ENCODE assay signal across 19 mouse cellular contexts in genomic region chr4:42184324-42184979, GRCm38 (mm10). TPM values are rescaled to one million over a fixed set of nuclear protein-coding genes. Genes with fewer than 3 reads are reported as not detected.
DNase-seq lines count a peak whose midpoint lies in the region; ATAC-seq and TF ChIP-seq lines count a peak whose summit lies in the region.
"Not testable (repeated sequence)": the region's sequence is repeated elsewhere in the genome, so short reads cannot be mapped to it uniquely, and the experiment has no call there.
"Had no signal": no experiment of that assay in that cellular context is flagged by ENCODE, and none has a peak within 500 bp of the region (broad histone marks: within the 10 kb centered on the region; RNA-seq: fewer than 3 reads in every experiment).

No protein-coding gene starts in this region.

- H3K4me3 ChIP-seq in forebrain, embryonic 14.5 days (ENCODE audit: low read depth, low read length); hindbrain, embryonic 11.5 days (ENCODE audit: low read depth, low read length); hindbrain, embryonic 16.5 days (ENCODE audit: low read length); lung, embryonic 14.5 days (ENCODE audit: low read depth, low read length); midbrain, embryonic 13.5 days (replicated peaks); neural tube, embryonic 12.5 days: not testable (repeated sequence)

- H3K27me3 ChIP-seq in Patski; forebrain, embryonic 14.5 days (replicated peaks; ENCODE audit: control insufficient read depth, insufficient read depth, low read length); hindbrain, embryonic 11.5 days (ENCODE audit: control insufficient read depth, insufficient read depth, low read length); hindbrain, embryonic 16.5 days (replicated peaks; ENCODE audit: control insufficient read depth, insufficient read depth, low read length); lung, embryonic 14.5 days (ENCODE audit: insufficient read depth, low read length); midbrain, embryonic 13.5 days; neural tube, embryonic 12.5 days (replicated peaks): not testable (repeated sequence)

- H3K9me3 ChIP-seq in forebrain, embryonic 14.5 days (replicated peaks; ENCODE audit: control insufficient read depth, low read length); hindbrain, embryonic 11.5 days (ENCODE audit: control insufficient read depth, low read length); hindbrain, embryonic 16.5 days (ENCODE audit: control insufficient read depth, low read length); lung, embryonic 14.5 days (ENCODE audit: low read depth, low read length); midbrain, embryonic 13.5 days; neural tube, embryonic 12.5 days: not testable (repeated sequence)

- ATAC-seq in Patski, result peak; percentile 35
- peak; percentile 62 for ATAC-seq in forebrain, embryonic 14.5 days
- peak; percentile 64 for ATAC-seq in hindbrain, embryonic 11.5 days (ENCODE audit: low FRiP score)
- ATAC-seq in hindbrain, embryonic 16.5 days, result peak; percentile 71
- peak; percentile 65 for ATAC-seq in lung, embryonic 14.5 days (ENCODE audit: insufficient read depth)
- peak; percentile 66 for ATAC-seq in midbrain, embryonic 13.5 days
- peak; percentile 61 for ATAC-seq in neural tube, embryonic 12.5 days (ENCODE audit: low FRiP score, low read depth)

- DNase-seq in Patski (ENCODE audit: low read depth, low spot score); forebrain, embryonic 14.5 days (ENCODE audit: low spot score); hindbrain, embryonic 11.5 days (ENCODE audit: low spot score); lung, embryonic 14.5 days: not testable (repeated sequence)

- not testable (repeated sequence) for H3K9ac ChIP-seq in forebrain, embryonic 14.5 days (ENCODE audit: low read length); hindbrain, embryonic 11.5 days (ENCODE audit: low read depth, low read length); hindbrain, embryonic 16.5 days (ENCODE audit: low read depth, low read length); lung, embryonic 14.5 days; midbrain, embryonic 13.5 days (replicated peaks); neural tube, embryonic 12.5 days

- POLR2A ChIA-PET in Patski (lab: Charles Lee), result not testable (repeated sequence)

- not testable (repeated sequence) for H3K4me1 ChIP-seq in forebrain, embryonic 14.5 days (ENCODE audit: control insufficient read depth, insufficient read depth, low read length); hindbrain, embryonic 11.5 days (replicated peaks; ENCODE audit: control insufficient read depth, insufficient read depth, low read length); hindbrain, embryonic 16.5 days (ENCODE audit: control insufficient read depth, insufficient read depth, low read depth, low read length); lung, embryonic 14.5 days (ENCODE audit: insufficient read depth); midbrain, embryonic 13.5 days (replicated peaks); neural tube, embryonic 12.5 days

- H3K36me3 ChIP-seq in forebrain, embryonic 14.5 days (ENCODE audit: control insufficient read depth, insufficient read depth, low read length); hindbrain, embryonic 11.5 days (ENCODE audit: control insufficient read depth, insufficient read depth, low read length); hindbrain, embryonic 16.5 days (ENCODE audit: control insufficient read depth, insufficient read depth, low read length); lung, embryonic 14.5 days (ENCODE audit: insufficient read depth); midbrain, embryonic 13.5 days; neural tube, embryonic 12.5 days: not testable (repeated sequence)

- not testable (repeated sequence) for H3K4me2 ChIP-seq in forebrain, embryonic 14.5 days (ENCODE audit: low read length); hindbrain, embryonic 11.5 days (replicated peaks; ENCODE audit: low read depth, low read length); hindbrain, embryonic 16.5 days (ENCODE audit: low read length); lung, embryonic 14.5 days; midbrain, embryonic 13.5 days (replicated peaks); neural tube, embryonic 12.5 days (replicated peaks)

- CTCF ChIA-PET in Patski (lab: Charles Lee), result not testable (repeated sequence)

- not testable (repeated sequence) for TF ChIP-seq CTCF in Patski (IDR thresholded peaks at IDR 0.05); lung, embryonic 14.5 days (IDR thresholded peaks at IDR 0.05; ENCODE audit: low read depth)

- in situ Hi-C loops in Patski (cut with MboI; ENCODE audit: low pct_unique_long_range_greater_than_20kb), result not testable (repeated sequence)

- not testable (repeated sequence) for H3K27ac ChIP-seq in forebrain, embryonic 14.5 days (ENCODE audit: low read depth, low read length); hindbrain, embryonic 11.5 days (ENCODE audit: low read depth, low read length); hindbrain, embryonic 16.5 days (ENCODE audit: low read depth, low read length); lung, embryonic 14.5 days (ENCODE audit: low read depth); midbrain, embryonic 13.5 days; neural tube, embryonic 12.5 days

- WGBS in forebrain, embryonic 14.5 days, result no CpG with 5 or more reads among the region's 58 CpGs
- no CpG with 5 or more reads among the region's 58 CpGs for WGBS in hindbrain, embryonic 11.5 days
- WGBS in hindbrain, embryonic 16.5 days, result no CpG with 5 or more reads among the region's 58 CpGs
- no CpG with 5 or more reads among the region's 58 CpGs for WGBS in lung, embryonic 14.5 days
- whole genome bisulfite sequencing in midbrain, embryonic 13.5 days, result no CpG with 5 or more reads among the region's 58 CpGs
- WGBS in neural tube, embryonic 12.5 days, result no CpG with 5 or more reads among the region's 58 CpGs

RNA-seq across cellular contexts. Expression of gene Gm13305, which starts 16.0 kb away (rescaled TPM):
- 14.7 TPM for polyA plus RNA-seq in Patski (2021)
- polyA plus RNA-seq in forebrain, embryonic 14.5 days (2014; fragmentation: Nextera tagmentation; extraction: Ambion mirVana), result not detected in 2 replicates
- polyA plus RNA-seq in hindbrain, embryonic 11.5 days (2014; fragmentation: Nextera tagmentation; extraction: Ambion mirVana), result 0.53 TPM in 1 of 2 replicates, not detected in the other
- polyA plus RNA-seq in hindbrain, embryonic 16.5 days (2015; fragmentation: Nextera tagmentation; extraction: Ambion mirVana), result not detected in 2 replicates
- polyA plus RNA-seq in lung, embryonic 14.5 days (2014; fragmentation: Nextera tagmentation; extraction: Ambion mirVana), result not detected in 2 replicates
- polyA plus RNA-seq in midbrain, embryonic 13.5 days (2015; fragmentation: Nextera tagmentation; extraction: Ambion mirVana), result not detected in 2 replicates
- polyA plus RNA-seq in neural tube, embryonic 12.5 days (2016; fragmentation: Nextera tagmentation; extraction: Ambion mirVana), result 0.23 TPM in 1 of 2 replicates, not detected in the other
- polyA plus RNA-seq: C2C12; heart, embryonic 14.5 days; intestine, embryonic 16.5 days; midbrain, postnatal 0 days; myocyte; stomach, postnatal 0 days had no signal

RNA-seq across cellular contexts. Expression of gene Gm13306, which starts 31.2 kb away (rescaled TPM):
- polyA plus RNA-seq in Patski (2021), result 0.50 TPM
- 1.6 TPM in 1 of 2 replicates, not detected in the other for polyA plus RNA-seq in forebrain, embryonic 14.5 days (2014; fragmentation: Nextera tagmentation; extraction: Ambion mirVana)
- polyA plus RNA-seq in hindbrain, embryonic 11.5 days (2014; fragmentation: Nextera tagmentation; extraction: Ambion mirVana), result not detected in 2 replicates
- polyA plus RNA-seq in hindbrain, embryonic 16.5 days (2015; fragmentation: Nextera tagmentation; extraction: Ambion mirVana), result 3.1 and 5.3 TPM in 2 replicates
- not detected in 2 replicates for polyA plus RNA-seq in lung, embryonic 14.5 days (2014; fragmentation: Nextera tagmentation; extraction: Ambion mirVana)
- polyA plus RNA-seq in midbrain, embryonic 13.5 days (2015; fragmentation: Nextera tagmentation; extraction: Ambion mirVana), result 0.90 TPM in 1 of 2 replicates, not detected in the other
- polyA plus RNA-seq in neural tube, embryonic 12.5 days (2016; fragmentation: Nextera tagmentation; extraction: Ambion mirVana), result not detected in 2 replicates
- polyA plus RNA-seq: C2C12; heart, embryonic 14.5 days; intestine, embryonic 16.5 days; limb, embryonic 11.5 days; liver, embryonic 14.5 days; lung, adult 2 months; myocyte; stomach, postnatal 0 days had no signal

RNA-seq across cellular contexts. Expression of gene Gm10600, which starts 56.0 kb away (rescaled TPM):
- polyA plus RNA-seq in Patski (2021), result not detected
- polyA plus RNA-seq in forebrain, embryonic 14.5 days (2014; fragmentation: Nextera tagmentation; extraction: Ambion mirVana), result not detected in 2 replicates
- polyA plus RNA-seq in hindbrain, embryonic 11.5 days (2014; fragmentation: Nextera tagmentation; extraction: Ambion mirVana), result not detected in 2 replicates
- not detected in 2 replicates for polyA plus RNA-seq in hindbrain, embryonic 16.5 days (2015; fragmentation: Nextera tagmentation; extraction: Ambion mirVana)
- polyA plus RNA-seq in lung, embryonic 14.5 days (2014; fragmentation: Nextera tagmentation; extraction: Ambion mirVana), result not detected in 2 replicates
- polyA plus RNA-seq in midbrain, embryonic 13.5 days (2015; fragmentation: Nextera tagmentation; extraction: Ambion mirVana), result not detected in 2 replicates
- polyA plus RNA-seq in neural tube, embryonic 12.5 days (2016; fragmentation: Nextera tagmentation; extraction: Ambion mirVana), result not detected in 2 replicates
- polyA plus RNA-seq: C2C12; cerebellum, adult 2 months; cortical plate, adult 2 months; embryonic facial prominence, embryonic 15.5 days; heart, embryonic 14.5 days; intestine, embryonic 16.5 days; limb, embryonic 11.5 days; liver, embryonic 14.5 days; lung, adult 2 months; midbrain, postnatal 0 days; myocyte; stomach, postnatal 0 days had no signal

Comparison
In these comparisons a context has a peak if more than half of its experiments do, and no peak if none do; other contexts are left out.
1. RNA of gene Gm13305, which starts 16.0 kb away (polyA plus RNA-seq): 14.7 TPM in Patski (single experiment); 0.23 TPM in neural tube, embryonic 12.5 days, not detected in forebrain, embryonic 14.5 days, not detected in hindbrain, embryonic 16.5 days, not detected in midbrain, embryonic 13.5 days, 0.53 TPM in hindbrain, embryonic 11.5 days and not detected in lung, embryonic 14.5 days; every median in the first group is over 10 times any median in the second.
2. Peak in every context shown above with its lines, with median percentiles within 50 percentile points of each other: ATAC-seq.